Mouse (Mus musculus) embryonic fibroblast, embryonic 13.5 days (primary cell): ENCODE measurements around the gene Trim50.

Experiments
- CTCF ChIP-seq: IDR thresholded peaks from 2 replicates; pipeline ENCODE4 v1.5.1; 2011; ENCODE audit warnings: mild to moderate bottlenecking, control low read depth, low read length, moderate library complexity, borderline replicate concordance; ENCODE audit not compliant: insufficient read depth
- POLR2A ChIP-seq: IDR thresholded peaks from 2 replicates; pipeline ENCODE4 v1.6.1; 2011; ENCODE audit warnings: low read depth, mild to moderate bottlenecking, control low read depth, low read length, moderate library complexity

GRCm38 (mm10) chr5:135330201-135330600 is 22.9 kb upstream of the Trim50 start:
- TF ChIP-seq POLR2A (no peak), CTCF (no peak)
